Mouse (Mus musculus) layer of hippocampus, adult 11-12 months (tissue): ENCODE measurements around the gene Hsd3b7.
A peak's percentile ranks its signal among the peaks of the same experiment; 100 is the strongest.
"Not testable (repeated sequence)": the region's sequence is repeated elsewhere in the genome, so short reads cannot be mapped to it uniquely, and the experiment has no call there.

Source experiments
- DNase-seq: peaks from one replicate; pipeline ENCODE4 v3.0.0; 2022; ENCODE audit warnings: low spot score

The Hsd3b7 gene

DNA sequence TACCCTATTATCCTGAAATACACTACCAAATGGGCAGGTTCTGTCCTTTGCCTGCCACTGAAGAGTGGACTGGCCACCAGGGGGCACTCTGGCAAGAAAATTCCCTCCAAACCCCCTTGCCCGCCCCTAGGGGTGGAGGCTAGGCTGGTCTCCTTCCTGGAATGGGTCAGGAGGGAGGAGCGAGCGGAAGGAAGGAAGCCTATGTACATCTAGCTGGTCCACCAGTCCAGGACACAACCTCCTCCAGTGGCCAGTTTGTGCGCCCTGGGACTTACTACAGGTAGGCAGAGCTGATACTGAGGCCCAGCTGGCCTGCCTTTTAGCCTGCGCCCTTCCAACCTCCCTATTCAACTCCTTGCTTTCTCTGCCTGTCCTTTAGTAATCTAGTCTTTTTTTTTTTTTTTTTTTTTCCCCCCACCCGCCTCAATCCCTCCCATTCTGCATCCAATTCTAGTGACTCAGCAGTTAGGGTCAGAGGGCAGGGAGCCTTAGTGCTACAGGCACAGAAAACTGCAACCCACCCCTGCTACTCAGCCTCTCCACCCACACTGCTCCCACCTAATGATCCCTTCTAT lies at the start of gene Hsd3b7:
Hsd3b7 (plus strand) TSS at position 170 of the 575 bp plus-strand sequence.
- DNase-seq = peak; percentile 90

DNA sequence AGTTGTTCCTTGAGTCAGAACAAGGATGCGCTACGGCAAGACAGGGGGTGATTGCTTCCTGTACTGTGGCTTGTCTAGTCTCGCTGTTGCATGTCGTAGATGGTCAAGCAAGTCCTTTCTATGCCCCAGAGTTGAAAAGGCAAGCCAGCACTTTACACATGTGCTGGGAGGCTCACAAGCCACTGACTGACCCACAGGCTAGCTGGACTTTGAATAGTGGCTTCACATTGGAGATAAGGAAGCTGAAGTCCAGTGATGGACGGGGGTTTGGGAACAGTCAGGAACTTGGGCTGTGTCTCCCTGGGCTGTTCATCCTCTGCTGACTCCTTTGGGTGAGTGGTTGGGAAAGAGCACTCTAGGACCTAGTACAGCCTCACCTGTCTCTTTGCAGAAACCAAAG lies 48.8 kb upstream of the Hsd3b7 start:
- DNase-seq = no peak

- DNase-seq = no peak
Observed at GRCm38 (mm10) chr7:127752069-127752468, 48.3 kb upstream of the Hsd3b7 start.

GRCm38 (mm10) chr7:127753158-127753557 lies 47.2 kb upstream of the Hsd3b7 start:
- DNase-seq = no peak

DNA sequence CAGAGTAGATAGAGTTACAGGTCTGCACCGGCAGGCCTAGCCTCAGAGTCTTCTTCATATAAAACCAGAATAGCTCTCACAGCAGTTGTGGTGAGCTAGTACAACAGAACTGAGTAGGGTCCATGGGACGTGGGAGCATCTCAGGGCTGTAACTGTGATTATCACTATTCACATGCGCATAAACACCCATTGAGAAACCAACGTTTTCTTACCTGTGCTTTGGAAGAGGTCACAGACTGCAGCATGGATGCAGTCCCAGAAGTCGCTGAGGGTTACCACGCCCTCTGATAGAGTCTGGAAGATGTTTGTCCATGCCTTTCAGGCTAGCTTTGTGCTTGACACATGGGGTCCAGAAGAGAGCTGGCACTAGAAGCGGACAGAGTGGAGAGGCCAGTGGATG lies 46.7 kb upstream of the Hsd3b7 start:
- DNase-seq = no peak

DNA sequence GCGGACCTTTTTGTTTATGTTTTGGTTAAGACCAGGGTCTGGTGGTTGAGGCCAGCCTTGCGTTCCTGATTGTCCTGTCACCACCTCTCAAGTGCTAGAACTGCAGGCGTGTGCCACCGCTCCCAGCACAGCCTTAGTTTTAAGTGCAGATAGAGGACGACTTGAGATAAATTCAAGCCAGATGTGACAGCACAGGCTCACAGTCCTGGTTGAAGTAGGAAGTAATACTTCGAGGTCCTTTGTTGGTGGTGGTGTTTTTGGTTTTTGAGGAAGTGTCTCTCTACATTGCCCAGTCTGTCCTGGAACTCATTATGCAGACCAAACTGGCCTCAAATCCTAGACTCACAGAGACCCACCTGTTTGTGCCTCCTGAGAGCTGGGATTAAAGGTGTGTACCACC lies 40.7 kb upstream of the Hsd3b7 start:
- DNase-seq = no peak

GRCm38 (mm10) chr7:127760478-127760877 lies 39.9 kb upstream of the Hsd3b7 start:
- no peak for DNase-seq

GRCm38 (mm10) chr7:127761026-127761425 lies 39.4 kb upstream of the Hsd3b7 start:
- peak; percentile 72 for DNase-seq

GRCm38 (mm10) chr7:127763642-127764041 lies 36.8 kb upstream of the Hsd3b7 start:
- DNase-seq = no peak

DNA sequence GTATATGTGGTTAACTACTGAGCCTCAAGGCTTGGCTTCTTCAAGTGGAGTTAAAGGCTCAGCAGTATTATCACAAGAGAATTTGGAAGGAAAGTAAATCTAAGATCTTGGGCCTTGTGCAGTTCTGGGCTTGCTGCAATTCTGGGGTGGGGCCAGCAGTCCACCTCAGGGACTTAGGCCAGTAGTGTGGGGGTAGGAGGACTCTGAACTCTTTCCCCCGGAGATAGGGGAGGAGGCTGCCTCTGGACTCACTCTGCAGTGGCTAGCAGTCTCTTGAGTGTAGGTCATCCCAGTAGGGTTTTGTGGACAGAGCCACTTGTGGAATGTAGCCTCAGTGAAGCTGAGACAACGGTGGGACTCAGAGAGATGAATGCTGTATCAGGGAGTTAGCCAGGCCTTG lies 34.6 kb upstream of the Hsd3b7 start:
- DNase-seq = no peak

GRCm38 (mm10) chr7:127766851-127767609 lies 33.4 kb upstream of the Hsd3b7 start:
- no peak for DNase-seq

DNA sequence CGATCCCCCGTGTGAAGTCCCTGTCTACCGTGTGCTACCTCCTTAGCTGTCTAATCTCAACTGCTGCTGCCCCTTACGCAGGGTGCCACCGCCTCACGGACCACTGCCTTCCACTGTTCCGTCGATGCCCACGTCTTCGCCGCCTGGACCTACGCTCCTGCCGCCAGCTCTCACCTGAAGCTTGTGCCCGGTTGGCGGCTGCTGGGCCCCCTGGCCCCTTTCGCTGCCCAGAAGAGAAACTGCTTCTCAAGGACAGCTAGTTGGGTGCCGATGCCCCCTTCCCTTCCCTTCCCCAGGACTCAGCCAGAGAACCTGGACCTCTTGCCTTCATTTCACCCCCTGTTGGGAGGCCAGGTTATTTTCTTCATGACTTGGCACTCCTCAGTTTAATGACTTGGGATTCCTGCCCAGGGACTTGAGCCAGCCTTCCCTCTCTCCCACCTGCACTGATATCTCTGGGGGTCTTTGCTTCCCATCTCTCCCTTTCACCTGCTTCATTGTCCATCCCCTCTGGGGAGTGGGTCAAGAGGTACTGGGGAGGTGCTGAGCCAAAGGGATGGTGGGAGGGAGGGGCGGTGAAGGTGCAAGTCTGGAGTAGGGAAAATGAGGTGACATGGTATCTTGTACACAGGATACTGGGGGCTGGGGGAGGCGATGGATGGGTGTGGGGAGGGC lies 32.6 kb upstream of the Hsd3b7 start:
- DNase-seq = no peak

DNA sequence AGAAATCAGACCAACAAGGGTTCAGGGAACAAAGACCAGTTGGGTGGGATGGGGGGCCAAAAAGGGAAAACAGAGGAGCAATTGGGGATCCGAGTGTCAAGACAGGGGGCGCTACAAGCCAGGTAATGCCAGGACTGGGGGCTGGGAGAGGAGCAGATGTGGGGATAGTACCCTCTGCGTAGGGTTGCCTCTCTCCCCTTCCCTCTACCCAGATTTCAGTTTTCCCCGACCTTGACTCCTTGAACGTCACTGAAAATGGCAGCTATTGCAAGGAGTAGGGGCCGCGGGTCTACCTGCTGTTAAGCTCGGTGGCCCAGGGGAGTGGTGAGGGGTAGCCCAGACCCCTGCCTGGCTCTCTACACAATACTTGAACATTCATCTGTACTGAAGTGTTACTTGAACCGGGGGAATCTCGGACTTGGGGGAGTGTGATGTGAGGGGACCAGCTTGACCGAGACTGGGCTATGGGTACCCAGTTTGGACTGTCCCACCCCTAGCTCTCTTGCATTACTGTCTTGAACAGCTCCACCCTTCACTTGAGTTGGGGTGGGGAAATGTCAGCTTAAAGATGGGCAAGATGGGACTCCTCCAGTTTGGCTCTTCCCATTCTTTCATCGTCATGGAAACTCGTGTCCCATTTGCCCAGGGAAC lies 31.9 kb upstream of the Hsd3b7 start:
- DNase-seq = peak; percentile 46

DNA sequence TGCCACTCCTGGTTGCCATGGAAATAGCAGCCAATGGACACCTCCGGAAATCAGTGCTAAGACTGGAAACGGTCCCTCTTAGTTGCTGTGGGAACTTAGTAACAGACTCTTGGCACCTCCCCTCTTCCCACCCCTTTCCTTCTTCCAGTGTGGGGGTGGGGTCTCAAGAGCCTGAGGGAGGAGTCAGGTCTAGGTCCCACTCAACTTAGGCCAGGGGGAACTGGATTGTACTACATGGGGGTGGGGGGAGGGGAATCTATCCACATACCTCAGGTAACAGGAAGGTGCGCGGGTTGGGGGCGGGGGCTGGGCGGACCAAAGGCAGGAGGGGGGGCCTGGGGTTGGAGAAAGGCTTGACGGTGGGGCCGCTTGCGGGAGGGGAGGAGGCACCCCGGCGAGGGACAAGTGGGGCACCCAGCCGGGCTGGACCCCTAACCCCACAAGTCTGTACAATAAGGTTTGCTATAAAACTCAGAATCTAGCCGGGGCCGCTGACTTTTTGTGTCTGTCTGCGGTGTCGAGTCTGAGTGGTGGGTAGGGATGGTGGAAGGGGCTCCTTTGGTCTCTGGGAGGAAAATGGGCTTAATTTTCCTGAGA lies 31.3 kb upstream of the Hsd3b7 start:
- DNase-seq = peak; percentile 97

GRCm38 (mm10) chr7:127769651-127770038 lies 30.8 kb upstream of the Hsd3b7 start, which contains the start of gene Orai3:
Gene Orai3 (plus strand): TSS chr7:127769815.
- DNase-seq = peak; percentile 86

- no peak for DNase-seq
Observed at GRCm38 (mm10) chr7:127770039-127770905, 30.1 kb upstream of the Hsd3b7 start.

- peak; percentile 59 for DNase-seq
Observed at GRCm38 (mm10) chr7:127771262-127771661, 29.1 kb upstream of the Hsd3b7 start.

GRCm38 (mm10) chr7:127772080-127772479 lies 28.3 kb upstream of the Hsd3b7 start:
- DNase-seq = no peak

DNA sequence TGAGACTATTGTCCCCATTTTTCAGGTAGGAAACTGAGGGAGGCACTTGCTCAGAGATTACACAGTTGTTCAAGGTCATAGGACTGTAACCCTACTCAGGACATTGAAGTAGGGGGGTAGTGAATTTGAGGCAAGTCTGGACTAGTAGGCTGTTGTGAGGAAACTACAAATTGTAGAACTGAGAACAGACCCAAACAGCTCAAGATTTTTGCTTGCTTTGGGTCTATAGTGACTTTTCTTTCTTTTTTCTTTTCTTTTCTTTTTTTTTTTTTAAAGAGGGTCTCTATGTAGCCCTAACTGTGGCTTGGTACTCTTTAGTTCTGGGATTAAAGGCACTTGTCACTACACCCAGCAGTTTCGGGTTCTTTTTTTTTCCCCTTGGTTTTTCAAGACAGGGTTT lies 27.8 kb upstream of the Hsd3b7 start:
- DNase-seq = no peak

GRCm38 (mm10) chr7:127773664-127774384 lies 26.6 kb upstream of the Hsd3b7 start:
- peak; percentile 74 for DNase-seq

GRCm38 (mm10) chr7:127775837-127776236 lies 24.6 kb upstream of the Hsd3b7 start:
- not testable (repeated sequence) for DNase-seq
